Mouse (Mus musculus) spleen, adult 12 weeks (tissue): ENCODE measurements around the gene 1110008P14Rik.

Source experiments
- DNase-seq: peaks from one replicate; pipeline ENCODE4 v3.0.0; 2022; ENCODE audit warnings: low spot score

The 1110008P14Rik gene

GRCm38 (mm10) chr2:32381775-32382223 lies at the start of gene 1110008P14Rik:
1110008P14Rik (minus strand) TSS chr2:32381938.
- peak; percentile 92 for DNase-seq

- no peak for DNase-seq
Measured at GRCm38 (mm10) chr2:32430701-32431676, 49.3 kb upstream of the 1110008P14Rik start.

- no peak for DNase-seq
Measured at GRCm38 (mm10) chr2:32429215-32429891, 47.6 kb upstream of the 1110008P14Rik start.

- DNase-seq = no peak
Measured at GRCm38 (mm10) chr2:32428262-32428722, 46.6 kb upstream of the 1110008P14Rik start.

- no peak for DNase-seq
Measured at GRCm38 (mm10) chr2:32427720-32428119, 46.0 kb upstream of the 1110008P14Rik start.

- no peak for DNase-seq
Measured at GRCm38 (mm10) chr2:32426141-32426540, 44.4 kb upstream of the 1110008P14Rik start.

- DNase-seq = no peak
Measured at GRCm38 (mm10) chr2:32425568-32425967, 43.8 kb upstream of the 1110008P14Rik start.

GRCm38 (mm10) chr2:32424796-32425195 lies 43.1 kb upstream of the 1110008P14Rik start:
- DNase-seq = no peak

- no peak for DNase-seq
Measured at GRCm38 (mm10) chr2:32423481-32424331, 42.0 kb upstream of the 1110008P14Rik start.

- DNase-seq = no peak
Measured at GRCm38 (mm10) chr2:32421851-32422251, 40.1 kb upstream of the 1110008P14Rik start.

- no peak for DNase-seq
Measured at GRCm38 (mm10) chr2:32420647-32421046, 38.9 kb upstream of the 1110008P14Rik start.

- no peak for DNase-seq
Measured at GRCm38 (mm10) chr2:32420066-32420608, 38.4 kb upstream of the 1110008P14Rik start.

- DNase-seq = no peak
Measured at GRCm38 (mm10) chr2:32419359-32419758, 37.6 kb upstream of the 1110008P14Rik start.

- DNase-seq = no peak
Measured at GRCm38 (mm10) chr2:32418430-32419151, 36.9 kb upstream of the 1110008P14Rik start.

- no peak for DNase-seq
Measured at GRCm38 (mm10) chr2:32417486-32417885, 35.7 kb upstream of the 1110008P14Rik start.

- no peak for DNase-seq
Measured at GRCm38 (mm10) chr2:32416556-32416955, 34.8 kb upstream of the 1110008P14Rik start.

GRCm38 (mm10) chr2:32415801-32416200 lies 34.1 kb upstream of the 1110008P14Rik start:
- DNase-seq = no peak

GRCm38 (mm10) chr2:32413936-32414335 lies 32.2 kb upstream of the 1110008P14Rik start:
- DNase-seq = no peak

GRCm38 (mm10) chr2:32412742-32413531 lies 31.2 kb upstream of the 1110008P14Rik start:
- DNase-seq = no peak

GRCm38 (mm10) chr2:32411407-32411806 lies 29.7 kb upstream of the 1110008P14Rik start:
- DNase-seq = no peak
